Mouse (Mus musculus): Measurements from ENCODE around the gene Cadm3. TPM values are rescaled to one million over a fixed set of nuclear protein-coding genes. Genes with fewer than 3 reads are reported as not detected.

Cadm3 gene
- polyA plus RNA-seq (2014; fragmentation: Nextera tagmentation; extraction: Ambion mirVana) = 11.6 and 12.3 TPM in 2 replicates

DNA sequence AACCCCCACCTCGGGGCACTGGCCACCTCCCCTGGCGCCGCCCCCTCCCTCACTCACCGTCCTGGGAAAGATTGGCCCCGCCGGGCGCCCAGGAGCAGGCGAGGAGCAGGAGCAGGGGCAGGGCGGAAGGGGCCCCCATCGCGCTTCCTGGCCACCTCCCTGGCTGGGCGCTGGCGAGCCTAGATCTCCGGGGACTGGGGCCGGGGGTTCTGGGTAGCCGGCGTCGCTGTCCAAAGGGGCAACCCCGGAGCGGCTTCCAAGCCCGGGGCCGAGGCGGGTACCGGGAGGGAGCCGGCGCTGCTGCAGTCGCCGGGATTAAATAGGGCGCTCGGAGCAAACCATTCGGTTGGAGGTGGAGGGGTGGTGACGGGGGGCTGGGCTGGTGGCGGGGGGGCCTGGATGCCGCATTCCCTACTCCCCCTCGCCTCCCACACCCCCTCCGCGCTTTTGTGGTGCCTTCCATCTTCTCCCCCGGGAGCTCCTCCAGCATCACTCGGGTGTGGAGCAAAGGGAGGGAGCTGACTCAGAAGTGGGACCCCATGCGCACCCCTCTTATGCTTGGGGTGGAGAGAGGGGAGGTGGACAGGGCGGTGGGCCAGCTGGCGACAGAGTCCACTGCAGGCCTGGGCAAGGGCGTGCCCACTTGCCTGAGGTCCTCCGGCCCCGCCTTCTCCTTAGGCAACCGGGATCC is at the start of gene Cadm3:
TSS of gene Cadm3 (minus strand) at position 340 of the 691 bp plus-strand sequence.
- 2% methylated on average over 22 of the region's 46 CpGs for WGBS
- no peaks in the 10 kb centered on the region for H3K36me3 ChIP-seq (ENCODE audit: control insufficient read depth, insufficient read depth, low read length)
- H3K4me3 ChIP-seq (ENCODE audit: low read depth, low read length) = peak within 1 kb of the TSS; percentile 62
- H3K9me3 ChIP-seq (ENCODE audit: control insufficient read depth, low read length) = no peaks in the 10 kb centered on the region
- peaks cover 49% of the 10 kb centered on the region for H3K27me3 ChIP-seq (replicated peaks; ENCODE audit: control insufficient read depth, insufficient read depth, low read length)
- ATAC-seq (ENCODE audit: low read depth) = peak; percentile 76
- H3K4me2 ChIP-seq (ENCODE audit: low read depth, low read length) = peak within 1 kb of the TSS; percentile 87
- no peak within 1 kb of the TSS for H3K27ac ChIP-seq (replicated peaks; ENCODE audit: low read depth, low read length)
- peaks cover 9% of the 10 kb centered on the region; the same call in 1 of the 2 replicates for H3K4me1 ChIP-seq (ENCODE audit: control insufficient read depth, insufficient read depth, low read length)
- H3K9ac ChIP-seq (ENCODE audit: low read depth, low read length) = peak within 1 kb of the TSS; percentile 66
- DNase-seq (ENCODE audit: low spot score) = peak; percentile 48

GRCm38 (mm10) chr1:173414631-173415030 is 47.1 kb upstream of the Cadm3 start:
- no peak overlapping the region for H3K4me3 ChIP-seq (ENCODE audit: low read depth, low read length)
- ATAC-seq (ENCODE audit: low read depth) = no peak
- H3K27me3 ChIP-seq (replicated peaks; ENCODE audit: control insufficient read depth, insufficient read depth, low read length) = no peaks in the 10 kb centered on the region
- DNase-seq (ENCODE audit: low spot score) = no peak
- no peak overlapping the region for H3K27ac ChIP-seq (replicated peaks; ENCODE audit: low read depth, low read length)
- no peak overlapping the region for H3K9ac ChIP-seq (ENCODE audit: low read depth, low read length)
- no peaks in the 10 kb centered on the region for H3K4me1 ChIP-seq (ENCODE audit: control insufficient read depth, insufficient read depth, low read length)
- H3K36me3 ChIP-seq (ENCODE audit: control insufficient read depth, insufficient read depth, low read length) = no peaks in the 10 kb centered on the region
- WGBS = 77% methylated on average over 3 of the region's 3 CpGs
- no peaks in the 10 kb centered on the region for H3K9me3 ChIP-seq (ENCODE audit: control insufficient read depth, low read length)
- no peak overlapping the region for H3K4me2 ChIP-seq (ENCODE audit: low read depth, low read length)

GRCm38 (mm10) chr1:173411863-173412262 is 44.4 kb upstream of the Cadm3 start:
- DNase-seq (ENCODE audit: low spot score) (no peak), ATAC-seq (ENCODE audit: low read depth) (no peak)
- Histone ChIP-seq H3K4me2 (ENCODE audit: low read depth, low read length) (no peak overlapping the region), H3K4me3 (ENCODE audit: low read depth, low read length) (no peak overlapping the region), H3K9me3 (ENCODE audit: control insufficient read depth, low read length) (no peaks in the 10 kb centered on the region), H3K36me3 (ENCODE audit: control insufficient read depth, insufficient read depth, low read length) (no peaks in the 10 kb centered on the region), H3K27me3 (replicated peaks; ENCODE audit: control insufficient read depth, insufficient read depth, low read length) (no peaks in the 10 kb centered on the region), H3K4me1 (ENCODE audit: control insufficient read depth, insufficient read depth, low read length) (no peaks in the 10 kb centered on the region), H3K27ac (replicated peaks; ENCODE audit: low read depth, low read length) (no peak overlapping the region), H3K9ac (ENCODE audit: low read depth, low read length) (no peak overlapping the region)
- WGBS = 87% methylated on average over 4 of the region's 4 CpGs

GRCm38 (mm10) chr1:173409066-173409465 is 41.6 kb upstream of the Cadm3 start:
- H3K4me3 ChIP-seq (ENCODE audit: low read depth, low read length) = no peak overlapping the region
- H3K4me1 ChIP-seq (ENCODE audit: control insufficient read depth, insufficient read depth, low read length) = no peaks in the 10 kb centered on the region
- ATAC-seq (ENCODE audit: low read depth) (no peak), DNase-seq (ENCODE audit: low spot score) (no peak)
- H3K27ac ChIP-seq (replicated peaks; ENCODE audit: low read depth, low read length) = no peak overlapping the region
- no peaks in the 10 kb centered on the region for H3K36me3 ChIP-seq (ENCODE audit: control insufficient read depth, insufficient read depth, low read length)
- H3K9ac ChIP-seq (ENCODE audit: low read depth, low read length) = no peak overlapping the region
- H3K9me3 ChIP-seq (ENCODE audit: control insufficient read depth, low read length) = no peaks in the 10 kb centered on the region
- no peaks in the 10 kb centered on the region for H3K27me3 ChIP-seq (replicated peaks; ENCODE audit: control insufficient read depth, insufficient read depth, low read length)
- H3K4me2 ChIP-seq (ENCODE audit: low read depth, low read length) = no peak overlapping the region

GRCm38 (mm10) chr1:173404696-173405309 is 37.3 kb upstream of the Cadm3 start:
- WGBS = 84% methylated on average over 5 of the region's 5 CpGs
- no peak overlapping the region for H3K9ac ChIP-seq (ENCODE audit: low read depth, low read length)
- no peaks in the 10 kb centered on the region for H3K9me3 ChIP-seq (ENCODE audit: control insufficient read depth, low read length)
- H3K4me3 ChIP-seq (ENCODE audit: low read depth, low read length) = no peak overlapping the region
- H3K27me3 ChIP-seq (replicated peaks; ENCODE audit: control insufficient read depth, insufficient read depth, low read length) = no peaks in the 10 kb centered on the region
- no peaks in the 10 kb centered on the region for H3K4me1 ChIP-seq (ENCODE audit: control insufficient read depth, insufficient read depth, low read length)
- no peak overlapping the region for H3K27ac ChIP-seq (replicated peaks; ENCODE audit: low read depth, low read length)
- H3K36me3 ChIP-seq (ENCODE audit: control insufficient read depth, insufficient read depth, low read length) = no peaks in the 10 kb centered on the region
- H3K4me2 ChIP-seq (ENCODE audit: low read depth, low read length) = no peak overlapping the region
- no peak for DNase-seq (ENCODE audit: low spot score)
- no peak for ATAC-seq (ENCODE audit: low read depth)

DNA sequence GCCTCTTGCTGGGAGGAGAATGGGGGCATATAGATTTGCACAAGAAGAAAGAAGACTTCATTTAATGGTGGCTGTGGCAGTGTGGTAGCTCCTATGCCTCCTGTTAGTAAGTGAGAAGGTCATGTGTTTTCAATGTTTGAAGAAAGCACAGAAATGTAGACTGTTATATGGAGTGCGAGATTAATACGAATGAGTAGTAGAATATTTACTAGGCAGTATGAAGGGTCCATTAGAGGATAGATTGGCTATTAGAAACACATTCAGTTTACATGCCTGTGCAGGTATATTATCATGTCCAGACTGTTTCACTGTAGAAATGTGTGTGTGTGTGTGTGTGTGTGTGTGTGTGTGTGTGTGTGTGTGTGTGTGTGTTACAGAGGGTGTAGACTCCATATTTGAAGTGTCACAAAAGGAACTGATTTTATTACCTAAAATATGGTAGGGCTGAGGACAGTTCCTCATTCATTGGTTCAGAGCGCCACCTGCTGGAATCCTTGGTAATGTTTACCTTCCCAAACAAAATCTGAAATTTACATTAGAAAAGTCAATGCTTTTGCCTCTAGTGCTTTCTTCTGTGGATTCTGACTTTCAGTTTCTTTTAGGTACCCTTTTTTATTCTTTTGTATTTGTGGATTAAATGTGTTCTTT is 31.0 kb upstream of the Cadm3 start:
- ATAC-seq (ENCODE audit: low read depth) (peak; percentile 41; the same call in 1 of the 2 replicates), DNase-seq (ENCODE audit: low spot score) (peak; percentile 72)
- Histone ChIP-seq H3K9ac (ENCODE audit: low read depth, low read length) (no peak overlapping the region), H3K27ac (replicated peaks; ENCODE audit: low read depth, low read length) (no peak overlapping the region), H3K27me3 (replicated peaks; ENCODE audit: control insufficient read depth, insufficient read depth, low read length) (no peaks in the 10 kb centered on the region), H3K4me1 (ENCODE audit: control insufficient read depth, insufficient read depth, low read length) (no peaks in the 10 kb centered on the region), H3K4me3 (ENCODE audit: low read depth, low read length) (no peak overlapping the region), H3K9me3 (ENCODE audit: control insufficient read depth, low read length) (no peaks in the 10 kb centered on the region), H3K36me3 (ENCODE audit: control insufficient read depth, insufficient read depth, low read length) (no peaks in the 10 kb centered on the region), H3K4me2 (ENCODE audit: low read depth, low read length) (no peak overlapping the region)
- WGBS = 38% methylated on average over 3 of the region's 3 CpGs

GRCm38 (mm10) chr1:173391754-173392153 is 24.3 kb upstream of the Cadm3 start:
- DNase-seq (ENCODE audit: low spot score) (no peak), ATAC-seq (ENCODE audit: low read depth) (no peak)
- H3K27me3 ChIP-seq (replicated peaks; ENCODE audit: control insufficient read depth, insufficient read depth, low read length) = no peaks in the 10 kb centered on the region
- H3K27ac ChIP-seq (replicated peaks; ENCODE audit: low read depth, low read length) = no peak overlapping the region
- no peak overlapping the region for H3K9ac ChIP-seq (ENCODE audit: low read depth, low read length)
- H3K4me1 ChIP-seq (ENCODE audit: control insufficient read depth, insufficient read depth, low read length) = 0 out of 2 replicates have a peak, but pooled peaks cover 5% of the 10 kb centered on the region
- H3K9me3 ChIP-seq (ENCODE audit: control insufficient read depth, low read length) = no peaks in the 10 kb centered on the region
- WGBS = 83% methylated on average over 6 of the region's 6 CpGs
- H3K4me2 ChIP-seq (ENCODE audit: low read depth, low read length) = no peak overlapping the region
- H3K36me3 ChIP-seq (ENCODE audit: control insufficient read depth, insufficient read depth, low read length) = no peaks in the 10 kb centered on the region
- H3K4me3 ChIP-seq (ENCODE audit: low read depth, low read length) = no peak overlapping the region

GRCm38 (mm10) chr1:173389901-173390401 is 22.5 kb upstream of the Cadm3 start:
- 3% methylated on average over 13 of the region's 13 CpGs for WGBS

More at GRCm38 (mm10) chr1:173389901-173390401, 22.5 kb upstream of the Cadm3 start:
- Histone ChIP-seq H3K9me3 (ENCODE audit: control insufficient read depth, low read length) (no peaks in the 10 kb centered on the region), H3K4me2 (ENCODE audit: low read depth, low read length) (peak overlapping the region; percentile 46), H3K9ac (ENCODE audit: low read depth, low read length) (peak overlapping the region; percentile 5; the same call in 1 of the 2 replicates), H3K4me3 (ENCODE audit: low read depth, low read length) (peak overlapping the region; percentile 23), H3K36me3 (ENCODE audit: control insufficient read depth, insufficient read depth, low read length) (no peaks in the 10 kb centered on the region), H3K27ac (replicated peaks; ENCODE audit: low read depth, low read length) (no peak overlapping the region), H3K27me3 (replicated peaks; ENCODE audit: control insufficient read depth, insufficient read depth, low read length) (no peaks in the 10 kb centered on the region), H3K4me1 (ENCODE audit: control insufficient read depth, insufficient read depth, low read length) (0 out of 2 replicates have a peak, but pooled peaks cover 5% of the 10 kb centered on the region)
- ATAC-seq (ENCODE audit: low read depth) (peak; percentile 88), DNase-seq (ENCODE audit: low spot score) (peak; percentile 66)

Data from embryonic facial prominence, embryonic 14.5 days (tissue).